Mouse (Mus musculus) ES-Bruce4 (cell line): ENCODE results near the gene Gab2.

Experiments
- CTCF ChIP-seq: IDR thresholded peaks from one replicate; pipeline ENCODE4 v1.8.1; 2011; ENCODE audit warnings: low read depth, low read length
- EP300 ChIP-seq: IDR thresholded peaks from 2 replicates; pipeline ENCODE4 v1.6.1; 2011; ENCODE audit warnings: low read depth, low read length; ENCODE audit not compliant: insufficient read depth
- POLR2A ChIP-seq: IDR thresholded peaks from one replicate; pipeline ENCODE4 v1.8.1; 2011; ENCODE audit warnings: low read length; ENCODE audit not compliant: insufficient read depth

GRCm38 (mm10) chr7:97298943-97299342 is 217.6 kb downstream of the Gab2 start:
- TF ChIP-seq CTCF (no peak), EP300 (no peak), POLR2A (no peak)
